Mouse (Mus musculus): ENCODE results near the gene Cd276. TPM values are rescaled to one million over a fixed set of nuclear protein-coding genes. Genes with fewer than 3 reads are reported as not detected.

Gene Cd276
- total RNA-seq, 2 experiments from 2014 or later = 8.1 to 9.9 TPM

Other genes with a start within 250 kb of the Cd276 start
- 10 to 100 TPM; 29.6 TPM for gene Loxl1, start 242.3 kb downstream of the Cd276 start, total RNA-seq (2021)
- gene Tbc1d21, start 185.0 kb downstream of the Cd276 start, total RNA-seq (2021) = not detected
- 10 to 100 TPM; 15.0 to 19.2 TPM for gene Insyn1, start 66.8 kb downstream of the Cd276 start, total RNA-seq (2021)
- gene Nptn, start 26.8 kb upstream of the Cd276 start, total RNA-seq (2021) = 100 to 1,000 TPM; 130 to 145 TPM
- gene Rec114, start 188.5 kb upstream of the Cd276 start, total RNA-seq (2021) = 1 to 10 TPM; 1.7 to 3.3 TPM

Measured in heart, postnatal 36 days (tissue).